Mouse (Mus musculus) hematopoietic multipotent progenitor cell, adult 10-12 weeks (in vitro differentiated cells): ENCODE measurements around the gene Ogg1. TPM values are rescaled to one million over a fixed set of nuclear protein-coding genes. Genes with fewer than 3 reads are reported as not detected.

Experiments
- polyA plus RNA-seq: library from polyadenylated mRNA; stranded (reverse); fragments of >175 nt; gene quantifications from 2 replicates; pipeline ENCODE4 v1.2.3, GENCODE M21; 2012; ENCODE audit warnings: low replicate concordance

Gene Ogg1
- 8.4 and 10.8 TPM in 2 replicates for polyA plus RNA-seq

GRCm38 (mm10) chr6:113326533-113327315 is at the start of gene Ogg1:
Gene Ogg1 (plus strand): TSS chr6:113326972.

GRCm38 (mm10) chr6:113282101-113282802 is 44.5 kb upstream of the Ogg1 start, which contains the start of gene Cpne9:
Gene Cpne9 (plus strand): TSS chr6:113282307.

GRCm38 (mm10) chr6:113306986-113307349 is 19.8 kb upstream of the Ogg1 start, which contains the start of gene Brpf1:
Gene Brpf1 (plus strand): TSS chr6:113307137.

GRCm38 (mm10) chr6:113343177-113344092 is 16.7 kb downstream of the Ogg1 start, which contains the start of gene Camk1:
Gene Camk1 (minus strand): TSS chr6:113343984.

GRCm38 (mm10) chr6:113377496-113378385 is 51.0 kb downstream of the Ogg1 start, which contains the start of the genes Tada3 and Arpc4:
Gene Tada3 (minus strand): TSS chr6:113377883.
Gene Arpc4 (plus strand): TSS chr6:113378115.

Other genes with a start within 250 kb of the Ogg1 start
- gene Setd5, start 249.6 kb upstream of the Ogg1 start, polyA plus RNA-seq, result 62.6 and 103 TPM in 2 replicates
- 0.16 and 0.20 TPM in 2 replicates for gene Lhfpl4, start 131.6 kb upstream of the Ogg1 start, polyA plus RNA-seq
- 88.1 and 106 TPM in 2 replicates for gene Mtmr14, start 89.1 kb upstream of the Ogg1 start, polyA plus RNA-seq
- 0.08 and 0.11 TPM in 2 replicates for gene Cpne9, start 44.7 kb upstream of the Ogg1 start, polyA plus RNA-seq
- 36.5 and 95.3 TPM in 2 replicates for gene Brpf1, start 19.8 kb upstream of the Ogg1 start, polyA plus RNA-seq
- 8.6 and 13.3 TPM in 2 replicates for gene Camk1, start 17.0 kb downstream of the Ogg1 start, polyA plus RNA-seq
- 44.8 and 81.1 TPM in 2 replicates for gene Tada3, start 50.9 kb downstream of the Ogg1 start, polyA plus RNA-seq
- 255 and 685 TPM in 2 replicates for gene Arpc4, start 51.1 kb downstream of the Ogg1 start, polyA plus RNA-seq
- gene Ttll3, start 62.3 kb downstream of the Ogg1 start, polyA plus RNA-seq, result 18.3 and 25.1 TPM in 2 replicates
- gene Rpusd3, start 92.4 kb downstream of the Ogg1 start, polyA plus RNA-seq, result 78.3 and 88.5 TPM in 2 replicates
- gene Cidec, start 108.8 kb downstream of the Ogg1 start, polyA plus RNA-seq, result not detected in 2 replicates
- 7.8 and 9.2 TPM in 2 replicates for gene Jagn1, start 115.6 kb downstream of the Ogg1 start, polyA plus RNA-seq
- gene Il17re, start 131.5 kb downstream of the Ogg1 start, polyA plus RNA-seq, result 0.45 and 1.00 TPM in 2 replicates
- gene Il17rc, start 144.5 kb downstream of the Ogg1 start, polyA plus RNA-seq, result 0.68 and 1.3 TPM in 2 replicates
- 24.9 and 25.5 TPM in 2 replicates for gene Creld1, start 156.3 kb downstream of the Ogg1 start, polyA plus RNA-seq
- gene Prrt3, start 175.0 kb downstream of the Ogg1 start, polyA plus RNA-seq, result 0.06 and 0.38 TPM in 2 replicates
- gene Emc3, start 204.7 kb downstream of the Ogg1 start, polyA plus RNA-seq, result 23.9 and 78.7 TPM in 2 replicates
- gene Fancd2, start 204.7 kb downstream of the Ogg1 start, polyA plus RNA-seq, result 0.29 and 0.49 TPM in 2 replicates